Mouse (Mus musculus) thymus, adult 2 months (tissue): ENCODE results near the gene Srf.

Experiments used
- CTCF ChIP-seq: fragments of 200-500 bp; IDR thresholded peaks from 2 replicates; pipeline ENCODE4 v1.5.1; 2012; ENCODE audit warnings: mild to moderate bottlenecking, control low read depth, low read length, moderate library complexity, borderline replicate concordance; ENCODE audit not compliant: control insufficient read depth, poor library complexity, insufficient read depth; ENCODE audit errors: extremely low read depth
- POLR2A ChIP-seq: fragments of 200-500 bp; IDR thresholded peaks from 2 replicates; pipeline ENCODE4 v1.6.1; 2012; ENCODE audit warnings: mild to moderate bottlenecking, low read length, control low read depth, moderate library complexity; ENCODE audit not compliant: control insufficient read depth, poor library complexity, insufficient read depth; ENCODE audit errors: extremely low read depth

- no peak for TF ChIP-seq POLR2A
- TF ChIP-seq CTCF = no peak
Observed at GRCm38 (mm10) chr17:46505617-46506016, 50.4 kb downstream of the Srf start.
